In the genomic region with DNA sequence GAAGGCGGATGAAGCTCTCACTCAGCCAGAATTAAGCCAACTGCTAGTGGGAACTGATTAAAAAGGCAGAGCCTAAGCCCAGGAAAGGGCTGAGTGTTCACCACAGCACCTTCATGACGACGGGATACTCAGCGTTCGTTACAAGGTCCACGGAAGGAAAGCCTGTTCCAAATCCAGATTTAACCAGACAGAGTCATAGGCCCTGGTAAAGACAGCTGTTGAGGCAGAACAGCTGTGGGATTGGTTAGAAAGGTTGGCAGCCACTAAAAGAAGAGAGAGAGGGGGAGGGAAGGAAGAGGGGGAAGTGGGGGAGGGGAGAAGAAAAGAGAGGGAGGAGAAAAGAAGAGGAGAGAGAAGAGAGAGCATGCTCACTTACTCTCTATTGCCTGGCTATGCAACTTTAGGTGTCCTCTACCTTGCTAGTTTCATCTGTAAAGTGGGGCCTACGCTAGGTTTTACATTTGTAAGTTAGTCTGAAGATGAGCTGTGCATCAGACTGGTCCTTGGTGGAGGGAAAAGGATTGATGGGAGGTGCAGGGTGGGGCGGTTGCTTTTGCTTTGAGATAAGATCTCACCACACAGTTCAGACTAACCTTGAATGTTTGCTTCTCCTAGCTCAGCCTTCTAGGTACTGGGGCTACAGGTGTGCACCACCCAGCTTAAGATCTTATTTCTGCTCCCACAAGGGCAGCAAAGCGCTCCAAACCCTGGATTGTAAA, we compare ENCODE assay signal across 10 mouse cellular contexts. TPM values are rescaled to one million over a fixed set of nuclear protein-coding genes. Genes with fewer than 3 reads are reported as not detected.
DNase-seq lines count a peak whose midpoint lies in the region; ATAC-seq lines count a peak whose summit lies in the region.
"Had no signal": no experiment of that assay in that cellular context is flagged by ENCODE, and none has a peak within 500 bp of the region (broad histone marks: within the 10 kb centered on the region; RNA-seq: fewer than 3 reads in every experiment).

No protein-coding gene starts in this region.

- peak overlapping the region; percentile 7; the same call in 1 of the 2 replicates for H3K4me2 ChIP-seq in stomach, embryonic 16.5 days (ENCODE audit: low read depth, low read length)

- peak overlapping the region; percentile 77 for H3K27ac ChIP-seq in stomach, embryonic 16.5 days (ENCODE audit: low read length)
- H3K27ac ChIP-seq: heart, embryonic 10.5 days; liver, embryonic 14.5 days had no signal

- no peaks in the 10 kb centered on the region for H3K36me3 ChIP-seq in stomach, embryonic 16.5 days (ENCODE audit: control insufficient read depth, insufficient read depth, low read length)
- H3K36me3 ChIP-seq: heart, embryonic 10.5 days had no signal

- 49% methylated on average over 9 of the region's 9 CpGs for WGBS in stomach, embryonic 16.5 days

- DNase-seq in kidney, adult 11 months, result peak; percentile 33
- no peak for DNase-seq in kidney, postnatal 4 days
- peak; percentile 43 for DNase-seq in kidney, adult 9 months
- no peak for DNase-seq in adrenal gland, adult 8-10 months
- no peak for DNase-seq in spleen, postnatal 36 days (ENCODE audit: low spot score in 2 of 2)

- no peaks in the 10 kb centered on the region for H3K9me3 ChIP-seq in stomach, embryonic 16.5 days (replicated peaks; ENCODE audit: control insufficient read depth, low read length)
- H3K9me3 ChIP-seq: heart, embryonic 10.5 days had no signal

- no peak overlapping the region for H3K4me3 ChIP-seq in stomach, embryonic 16.5 days (replicated peaks; ENCODE audit: low read length)
- H3K4me3 ChIP-seq: heart, embryonic 10.5 days had no signal

- peaks cover 67% of the 10 kb centered on the region for H3K4me1 ChIP-seq in stomach, embryonic 16.5 days (ENCODE audit: control insufficient read depth, insufficient read depth, low read length)

- no peak overlapping the region for H3K9ac ChIP-seq in stomach, embryonic 16.5 days (ENCODE audit: low read length)
- H3K9ac ChIP-seq: liver, embryonic 14.5 days had no signal

- peak; percentile 52 for ATAC-seq in activated CD4-positive, CD25-positive, alpha-beta regulatory T cell, adult 4 months
- ATAC-seq in stomach, embryonic 16.5 days (ENCODE audit: insufficient read depth, low FRiP score), result peak; percentile 18; the same call in 1 of the 2 replicates
- ATAC-seq in megakaryocyte progenitor cell, adult 5-6 weeks (replicated peaks; ENCODE audit: poor library complexity), result no peak

- no peaks in the 10 kb centered on the region for H3K27me3 ChIP-seq in stomach, embryonic 16.5 days (ENCODE audit: control insufficient read depth, insufficient read depth, low read length)

RNA-seq across cellular contexts. Expression of a gene that starts 5.9 kb away (rescaled TPM):
- 1 to 10 TPM in 1 of 2 experiments, under 1 TPM in 1; 0.57 to 1.3 TPM for polyA plus RNA-seq in activated CD4-positive, CD25-positive, alpha-beta regulatory T cell, adult 4 months (2017; shearing (Covaris generic))
- polyA plus RNA-seq in stomach, embryonic 16.5 days (2015; fragmentation: Nextera tagmentation; extraction: Ambion mirVana), result 63.7 and 65.9 TPM in 2 replicates
- 10 to 100 TPM in 2 of 4 experiments, 1 to 10 TPM in 2; 6.7 to 16.2 (median 12.1) TPM for total RNA-seq in adrenal gland, adult 8-10 months (2022)
- total RNA-seq in megakaryocyte progenitor cell, adult 5-6 weeks (2015), result not detected in 2 replicates
- 0.17 TPM in 1 of 2 replicates, not detected in the other for total RNA-seq in megakaryocyte progenitor cell, adult 5-6 weeks (2017)

RNA-seq across cellular contexts. Expression of a gene that starts 35.0 kb away (rescaled TPM):
- under 1 TPM in 1 of 2 experiments, not detected in 1; 0.20 TPM for polyA plus RNA-seq in activated CD4-positive, CD25-positive, alpha-beta regulatory T cell, adult 4 months (2017; shearing (Covaris generic))
- polyA plus RNA-seq in stomach, embryonic 16.5 days (2015; fragmentation: Nextera tagmentation; extraction: Ambion mirVana), result 2.7 and 2.9 TPM in 2 replicates
- 1 to 10 TPM; 6.1 to 8.6 (median 7.7) TPM for total RNA-seq in adrenal gland, adult 8-10 months (2022)
- total RNA-seq in megakaryocyte progenitor cell, adult 5-6 weeks (2015), result 22.2 and 23.6 TPM in 2 replicates
- total RNA-seq in megakaryocyte progenitor cell, adult 5-6 weeks (2017), result 15.3 and 22.6 TPM in 2 replicates

RNA-seq across cellular contexts. Expression of a gene that starts 37.0 kb away (rescaled TPM):
- not detected for polyA plus RNA-seq in activated CD4-positive, CD25-positive, alpha-beta regulatory T cell, adult 4 months (2017; shearing (Covaris generic))
- polyA plus RNA-seq in stomach, embryonic 16.5 days (2015; fragmentation: Nextera tagmentation; extraction: Ambion mirVana), result 78.6 and 86.8 TPM in 2 replicates
- 10 to 100 TPM; 29.1 to 52.2 (median 44.5) TPM for total RNA-seq in adrenal gland, adult 8-10 months (2022)
- 0.05 and 0.15 TPM in 2 replicates for total RNA-seq in megakaryocyte progenitor cell, adult 5-6 weeks (2015)
- total RNA-seq in megakaryocyte progenitor cell, adult 5-6 weeks (2017), result 0.21 and 0.44 TPM in 2 replicates

Comparison
In these comparisons a context has a peak if more than half of its experiments do, and no peak if none do; other contexts are left out.
1. DNase-seq: peak in kidney, adult 11 months (single experiment) and kidney, adult 9 months (single experiment); none in kidney, postnatal 4 days (0 of 2), adrenal gland, adult 8-10 months (single experiment) and spleen, postnatal 36 days (0 of 2).
2. RNA of a gene that starts 5.9 kb away (total RNA-seq): 6.7 to 16.2 TPM in adrenal gland, adult 8-10 months; 0.17 TPM in megakaryocyte progenitor cell, adult 5-6 weeks; every median in the first group is over 4 times any median in the second.
3. RNA of a gene that starts 37.0 kb away (total RNA-seq): 29.1 to 52.2 TPM in adrenal gland, adult 8-10 months; 0.05 to 0.44 TPM in megakaryocyte progenitor cell, adult 5-6 weeks; every median in the first group is over 10 times any median in the second.